Mouse (Mus musculus): Measurements from ENCODE around the gene Ccdc70. TPM values are rescaled to one million over a fixed set of nuclear protein-coding genes. Genes with fewer than 3 reads are reported as not detected.
"Not testable (repeated sequence)": the region's sequence is repeated elsewhere in the genome, so short reads cannot be mapped to it uniquely, and the experiment has no call there.

Gene Ccdc70
- polyA plus RNA-seq (2014; fragmentation: Nextera tagmentation; extraction: Ambion mirVana), result not detected in 2 replicates

GRCm38 (mm10) chr8:21969475-21969874 is at the start of gene Ccdc70:
Ccdc70 (plus strand) TSS chr8:21969775.
- 91% methylated on average over 3 of the region's 3 CpGs for WGBS
- no peaks in the 10 kb centered on the region for H3K36me3 ChIP-seq (ENCODE audit: control insufficient read depth, insufficient read depth, low read length)
- no peak for ATAC-seq (ENCODE audit: low read depth)
- H3K27ac ChIP-seq (ENCODE audit: low read depth, low read length), result no peak within 1 kb of the TSS
- no peaks in the 10 kb centered on the region for H3K9me3 ChIP-seq (ENCODE audit: control insufficient read depth, low read length)
- H3K9ac ChIP-seq (replicated peaks; ENCODE audit: low read depth, low read length), result no peak within 1 kb of the TSS
- no peak within 1 kb of the TSS for H3K4me2 ChIP-seq (ENCODE audit: low read depth, low read length)
- H3K4me1 ChIP-seq (ENCODE audit: control insufficient read depth, insufficient read depth, low read length), result no peaks in the 10 kb centered on the region
- H3K4me3 ChIP-seq (ENCODE audit: low read depth, low read length), result no peak within 1 kb of the TSS
- no peaks in the 10 kb centered on the region for H3K27me3 ChIP-seq (ENCODE audit: control insufficient read depth, insufficient read depth, low read length)

GRCm38 (mm10) chr8:21930754-21931153 is 38.8 kb upstream of the Ccdc70 start:
- not testable (repeated sequence) for H3K4me2 ChIP-seq (ENCODE audit: low read depth, low read length); H3K9me3 ChIP-seq (ENCODE audit: control insufficient read depth, low read length); H3K27me3 ChIP-seq (ENCODE audit: control insufficient read depth, insufficient read depth, low read length); H3K4me1 ChIP-seq (ENCODE audit: control insufficient read depth, insufficient read depth, low read length); H3K36me3 ChIP-seq (ENCODE audit: control insufficient read depth, insufficient read depth, low read length); H3K4me3 ChIP-seq (ENCODE audit: low read depth, low read length); ATAC-seq (ENCODE audit: low read depth); H3K9ac ChIP-seq (replicated peaks; ENCODE audit: low read depth, low read length); H3K27ac ChIP-seq (ENCODE audit: low read depth, low read length)
- 84% methylated on average over 3 of the region's 3 CpGs for WGBS

- 94% methylated on average over 6 of the region's 6 CpGs for WGBS
- Histone ChIP-seq H3K9ac (replicated peaks; ENCODE audit: low read depth, low read length) (no peak within 1 kb of the TSS), H3K27ac (ENCODE audit: low read depth, low read length) (no peak within 1 kb of the TSS), H3K27me3 (ENCODE audit: control insufficient read depth, insufficient read depth, low read length) (no peaks in the 10 kb centered on the region), H3K9me3 (ENCODE audit: control insufficient read depth, low read length) (no peaks in the 10 kb centered on the region), H3K36me3 (ENCODE audit: control insufficient read depth, insufficient read depth, low read length) (no peaks in the 10 kb centered on the region), H3K4me2 (ENCODE audit: low read depth, low read length) (no peak within 1 kb of the TSS), H3K4me1 (ENCODE audit: control insufficient read depth, insufficient read depth, low read length) (no peaks in the 10 kb centered on the region), H3K4me3 (ENCODE audit: low read depth, low read length) (no peak within 1 kb of the TSS)
- no peak for ATAC-seq (ENCODE audit: low read depth)
Observed at GRCm38 (mm10) chr8:21932610-21933009, 37.0 kb upstream of the Ccdc70 start, which contains the start of gene Defb15. Defb15 (minus strand) TSS chr8:21932710.

GRCm38 (mm10) chr8:21938052-21938451 is 31.5 kb upstream of the Ccdc70 start, which contains the start of gene Defb35:
Defb35 (plus strand) TSS chr8:21938352.
- H3K9ac ChIP-seq (replicated peaks; ENCODE audit: low read depth, low read length); H3K27ac ChIP-seq (ENCODE audit: low read depth, low read length); H3K4me3 ChIP-seq (ENCODE audit: low read depth, low read length); H3K4me2 ChIP-seq (ENCODE audit: low read depth, low read length); H3K27me3 ChIP-seq (ENCODE audit: control insufficient read depth, insufficient read depth, low read length); H3K9me3 ChIP-seq (ENCODE audit: control insufficient read depth, low read length); H3K36me3 ChIP-seq (ENCODE audit: control insufficient read depth, insufficient read depth, low read length); H3K4me1 ChIP-seq (ENCODE audit: control insufficient read depth, insufficient read depth, low read length); ATAC-seq (ENCODE audit: low read depth): not testable (repeated sequence)
- 93% methylated on average over 4 of the region's 4 CpGs for WGBS

- Histone ChIP-seq H3K4me3 (ENCODE audit: low read depth, low read length) (no peak within 1 kb of the TSS), H3K36me3 (ENCODE audit: control insufficient read depth, insufficient read depth, low read length) (no peaks in the 10 kb centered on the region), H3K9ac (replicated peaks; ENCODE audit: low read depth, low read length) (no peak within 1 kb of the TSS), H3K27me3 (ENCODE audit: control insufficient read depth, insufficient read depth, low read length) (no peaks in the 10 kb centered on the region), H3K4me1 (ENCODE audit: control insufficient read depth, insufficient read depth, low read length) (no peaks in the 10 kb centered on the region), H3K9me3 (ENCODE audit: control insufficient read depth, low read length) (no peaks in the 10 kb centered on the region), H3K4me2 (ENCODE audit: low read depth, low read length) (no peak within 1 kb of the TSS), H3K27ac (ENCODE audit: low read depth, low read length) (no peak within 1 kb of the TSS)
- ATAC-seq (ENCODE audit: low read depth), result no peak
- WGBS, result 75% methylated on average over 6 of the region's 6 CpGs
Observed at GRCm38 (mm10) chr8:21946462-21946861, 23.1 kb upstream of the Ccdc70 start, which contains the start of gene Defb13. Defb13 (plus strand) TSS chr8:21946762.

- Histone ChIP-seq H3K27ac (ENCODE audit: low read depth, low read length) (no peak overlapping the region), H3K4me3 (ENCODE audit: low read depth, low read length) (no peak overlapping the region), H3K4me1 (ENCODE audit: control insufficient read depth, insufficient read depth, low read length) (no peaks in the 10 kb centered on the region), H3K36me3 (ENCODE audit: control insufficient read depth, insufficient read depth, low read length) (no peaks in the 10 kb centered on the region), H3K27me3 (ENCODE audit: control insufficient read depth, insufficient read depth, low read length) (no peaks in the 10 kb centered on the region), H3K9me3 (ENCODE audit: control insufficient read depth, low read length) (no peaks in the 10 kb centered on the region), H3K4me2 (ENCODE audit: low read depth, low read length) (no peak overlapping the region), H3K9ac (replicated peaks; ENCODE audit: low read depth, low read length) (no peak overlapping the region)
- no peak for ATAC-seq (ENCODE audit: low read depth)
- 63% methylated on average over 9 of the region's 9 CpGs for WGBS
Observed at GRCm38 (mm10) chr8:21947311-21948017, 22.1 kb upstream of the Ccdc70 start.

- H3K4me2 ChIP-seq (ENCODE audit: low read depth, low read length), result no peak overlapping the region
- H3K36me3 ChIP-seq (ENCODE audit: control insufficient read depth, insufficient read depth, low read length), result no peaks in the 10 kb centered on the region
- H3K4me3 ChIP-seq (ENCODE audit: low read depth, low read length), result no peak overlapping the region
- H3K27ac ChIP-seq (ENCODE audit: low read depth, low read length), result no peak overlapping the region
- no peak overlapping the region for H3K9ac ChIP-seq (replicated peaks; ENCODE audit: low read depth, low read length)
- H3K9me3 ChIP-seq (ENCODE audit: control insufficient read depth, low read length), result no peaks in the 10 kb centered on the region
- H3K4me1 ChIP-seq (ENCODE audit: control insufficient read depth, insufficient read depth, low read length), result no peaks in the 10 kb centered on the region
- no peak for ATAC-seq (ENCODE audit: low read depth)
- no peaks in the 10 kb centered on the region for H3K27me3 ChIP-seq (ENCODE audit: control insufficient read depth, insufficient read depth, low read length)
- 8% methylated on average over 9 of the region's 9 CpGs for WGBS
Observed at GRCm38 (mm10) chr8:21955321-21955720, 14.3 kb upstream of the Ccdc70 start.

GRCm38 (mm10) chr8:21956336-21956735 is 13.2 kb upstream of the Ccdc70 start:
- no peak for ATAC-seq (ENCODE audit: low read depth)
- Histone ChIP-seq H3K36me3 (ENCODE audit: control insufficient read depth, insufficient read depth, low read length) (no peaks in the 10 kb centered on the region), H3K4me1 (ENCODE audit: control insufficient read depth, insufficient read depth, low read length) (no peaks in the 10 kb centered on the region), H3K9ac (replicated peaks; ENCODE audit: low read depth, low read length) (no peak overlapping the region), H3K27ac (ENCODE audit: low read depth, low read length) (no peak overlapping the region), H3K27me3 (ENCODE audit: control insufficient read depth, insufficient read depth, low read length) (no peaks in the 10 kb centered on the region), H3K9me3 (ENCODE audit: control insufficient read depth, low read length) (no peaks in the 10 kb centered on the region), H3K4me2 (ENCODE audit: low read depth, low read length) (no peak overlapping the region), H3K4me3 (ENCODE audit: low read depth, low read length) (no peak overlapping the region)
- 87% methylated on average over 3 of the region's 3 CpGs for WGBS

- Histone ChIP-seq H3K27me3 (ENCODE audit: control insufficient read depth, insufficient read depth, low read length) (no peaks in the 10 kb centered on the region), H3K9me3 (ENCODE audit: control insufficient read depth, low read length) (no peaks in the 10 kb centered on the region), H3K36me3 (ENCODE audit: control insufficient read depth, insufficient read depth, low read length) (no peaks in the 10 kb centered on the region)
Observed at GRCm38 (mm10) chr8:21958414-21958813, 11.2 kb upstream of the Ccdc70 start, which contains the start of gene Fam90a1a. Fam90a1a (plus strand) TSS chr8:21958714.

More at GRCm38 (mm10) chr8:21958414-21958813, 11.2 kb upstream of the Ccdc70 start, which contains the start of gene Fam90a1a:
- Histone ChIP-seq H3K4me1 (ENCODE audit: control insufficient read depth, insufficient read depth, low read length) (no peaks in the 10 kb centered on the region), H3K4me3 (ENCODE audit: low read depth, low read length) (no peak within 1 kb of the TSS), H3K4me2 (ENCODE audit: low read depth, low read length) (no peak within 1 kb of the TSS), H3K27ac (ENCODE audit: low read depth, low read length) (no peak within 1 kb of the TSS), H3K9ac (replicated peaks; ENCODE audit: low read depth, low read length) (no peak within 1 kb of the TSS)
- 94% methylated on average over 2 of the region's 2 CpGs for WGBS
- ATAC-seq (ENCODE audit: low read depth), result no peak

All from neural tube, embryonic 14.5 days (tissue).